Mouse (Mus musculus): ENCODE measurements around the gene Gm19668. TPM values are rescaled to one million over a fixed set of nuclear protein-coding genes. Genes with fewer than 3 reads are reported as not detected.
"Not testable (repeated sequence)": the region's sequence is repeated elsewhere in the genome, so short reads cannot be mapped to it uniquely, and the experiment has no call there.

Gm19668 gene
- total and polyA plus RNA-seq, 2 experiments, result not detected

DNA sequence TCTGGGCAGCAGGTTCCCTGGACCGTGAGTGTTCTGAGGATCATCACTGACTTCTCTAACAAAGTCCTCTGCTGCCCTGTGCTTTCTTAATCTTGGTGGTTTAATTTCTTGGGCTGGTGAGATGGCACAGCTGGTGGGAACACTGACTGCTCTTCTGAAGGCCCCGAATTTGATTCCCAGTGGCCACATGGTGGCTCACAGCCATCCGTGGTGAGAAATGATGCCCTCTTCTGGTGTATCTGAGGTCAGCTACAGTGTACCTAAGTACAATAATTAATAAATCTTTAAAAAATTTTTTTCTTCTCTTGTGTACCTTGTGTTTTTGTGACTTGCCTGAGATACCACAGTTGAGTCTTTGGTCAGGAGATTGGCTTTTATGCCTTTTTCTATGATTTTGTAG, 46.6 kb downstream of the Gm19668 start:
- not testable (repeated sequence) for H3K27ac ChIP-seq (replicated peaks; ENCODE audit: insufficient read depth, low read depth, low read length); H3K9ac ChIP-seq (ENCODE audit: low read depth, low read length); H3K4me3 ChIP-seq (ENCODE audit: insufficient read depth, low read depth, low read length); DNase-seq (ENCODE audit: extremely low read depth, low read depth, low spot score); H3K4me1 ChIP-seq (ENCODE audit: control insufficient read depth, insufficient read depth, low read length); H3K79me2 ChIP-seq (ENCODE audit: control insufficient read depth, insufficient read depth, low read length); H3K36me3 ChIP-seq (ENCODE audit: control insufficient read depth, insufficient read depth, low read length); H3K27me3 ChIP-seq (ENCODE audit: control insufficient read depth, insufficient read depth, low read length)
- TF ChIP-seq CTCF (IDR thresholded peaks at IDR 0.05; ENCODE audit: low read depth, low read length), result peak; percentile 20; the same call in 1 of the 2 replicates
- WGBS, result 67% methylated on average over 3 of the region's 3 CpGs

DNA sequence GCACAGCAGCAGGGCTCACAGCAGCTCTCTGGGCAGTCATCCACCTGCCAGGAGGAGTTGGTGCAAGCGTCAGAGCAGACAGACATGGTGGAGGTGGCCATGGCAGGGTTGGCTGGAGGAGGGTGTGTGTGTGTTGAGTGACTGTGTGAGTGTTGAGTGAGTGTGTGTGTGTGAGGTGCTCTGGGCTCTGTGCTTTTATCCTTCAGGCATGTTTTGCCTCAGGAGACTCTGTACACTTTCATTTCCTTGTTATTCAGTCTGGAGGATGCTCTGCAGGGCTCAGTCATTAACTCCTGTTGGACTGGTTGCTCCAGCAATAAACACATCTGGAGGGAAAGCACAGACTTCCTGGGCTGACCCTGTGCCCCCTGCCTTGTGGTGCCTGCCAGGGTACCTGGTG, 47.7 kb downstream of the Gm19668 start, which contains the start of gene Gm9736:
TSS of gene Gm9736 (minus strand) at position 101 of the 400 bp plus-strand sequence.
- WGBS, result 67% methylated on average over 1 of the region's 1 CpGs
- not testable (repeated sequence) for H3K27ac ChIP-seq (replicated peaks; ENCODE audit: insufficient read depth, low read depth, low read length); H3K4me1 ChIP-seq (ENCODE audit: control insufficient read depth, insufficient read depth, low read length); H3K27me3 ChIP-seq (ENCODE audit: control insufficient read depth, insufficient read depth, low read length); H3K36me3 ChIP-seq (ENCODE audit: control insufficient read depth, insufficient read depth, low read length); DNase-seq (ENCODE audit: extremely low read depth, low read depth, low spot score); H3K9ac ChIP-seq (ENCODE audit: low read depth, low read length); H3K79me2 ChIP-seq (ENCODE audit: control insufficient read depth, insufficient read depth, low read length); H3K4me3 ChIP-seq (ENCODE audit: insufficient read depth, low read depth, low read length)

DNA sequence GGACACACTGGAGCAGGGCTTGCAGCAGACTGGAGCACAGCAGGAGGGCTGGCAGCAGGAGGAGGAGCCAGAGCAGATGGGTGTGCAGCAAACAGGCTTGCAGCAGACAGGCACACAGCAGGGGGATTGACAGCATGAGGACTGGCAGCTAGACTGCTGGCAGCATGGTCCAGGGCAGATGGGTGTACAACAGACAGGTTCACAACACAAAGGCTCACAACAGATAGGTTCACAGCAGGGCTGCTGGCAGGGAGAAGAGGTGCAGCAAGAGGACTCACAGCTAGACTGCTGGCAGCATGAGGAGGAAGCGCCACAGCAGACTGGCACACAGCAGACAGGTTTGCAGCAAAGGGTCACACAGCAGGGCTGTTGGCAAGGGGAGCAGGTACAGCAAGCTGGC, 48.2 kb downstream of the Gm19668 start:
- H3K9ac ChIP-seq (ENCODE audit: low read depth, low read length); H3K4me1 ChIP-seq (ENCODE audit: control insufficient read depth, insufficient read depth, low read length); H3K27ac ChIP-seq (replicated peaks; ENCODE audit: insufficient read depth, low read depth, low read length); H3K27me3 ChIP-seq (ENCODE audit: control insufficient read depth, insufficient read depth, low read length); H3K79me2 ChIP-seq (ENCODE audit: control insufficient read depth, insufficient read depth, low read length); H3K36me3 ChIP-seq (ENCODE audit: control insufficient read depth, insufficient read depth, low read length); H3K4me3 ChIP-seq (ENCODE audit: insufficient read depth, low read depth, low read length): not testable (repeated sequence)
- peak; percentile 5 for DNase-seq (ENCODE audit: extremely low read depth, low read depth, low spot score)
- 58% methylated on average over 1 of the region's 1 CpGs for WGBS

Other genes starting within 250 kb of the Gm19668 start
Only the 30 nearest of the 33 such genes appear.
- gene Sumo3, start 193.0 kb downstream of the Gm19668 start, total RNA-seq (2014; rRNA removed), result 59.6 and 108 TPM in 2 replicates
- gene Sumo3, start 193.0 kb downstream of the Gm19668 start, polyA plus RNA-seq (2012; rRNA removed), result 170 and 226 TPM in 2 replicates
- gene Gm49325, start 192.9 kb downstream of the Gm19668 start, total RNA-seq (2014; rRNA removed), result 0.47 TPM in 1 of 2 replicates, not detected in the other
- gene Gm49325, start 192.9 kb downstream of the Gm19668 start, polyA plus RNA-seq (2012; rRNA removed), result not detected in 2 replicates
- gene Ube2g2, start 176.9 kb downstream of the Gm19668 start, total RNA-seq (2014; rRNA removed), result 21.6 and 22.3 TPM in 2 replicates
- 30.4 and 34.2 TPM in 2 replicates for gene Ube2g2, start 176.9 kb downstream of the Gm19668 start, polyA plus RNA-seq (2012; rRNA removed)
- 0.07 and 0.09 TPM in 2 replicates for gene Tspear, start 112.6 kb downstream of the Gm19668 start, total RNA-seq (2014; rRNA removed)
- gene Tspear, start 112.6 kb downstream of the Gm19668 start, polyA plus RNA-seq (2012; rRNA removed), result 0.12 and 0.50 TPM in 2 replicates
- gene Gm19402, start 108.4 kb downstream of the Gm19668 start, total RNA-seq (2014; rRNA removed), result not detected in 2 replicates
- not detected in 2 replicates for gene Gm19402, start 108.4 kb downstream of the Gm19668 start, polyA plus RNA-seq (2012; rRNA removed)
- not detected in 2 replicates for gene Gm9508, start 101.9 kb downstream of the Gm19668 start, total RNA-seq (2014; rRNA removed)
- not detected in 2 replicates for gene Gm9508, start 101.9 kb downstream of the Gm19668 start, polyA plus RNA-seq (2012; rRNA removed)
- not detected in 2 replicates for gene Gm10272, start 92.5 kb downstream of the Gm19668 start, total RNA-seq (2014; rRNA removed)
- gene Gm10272, start 92.5 kb downstream of the Gm19668 start, polyA plus RNA-seq (2012; rRNA removed), result not detected in 2 replicates
- gene Gm10024, start 87.7 kb downstream of the Gm19668 start, total RNA-seq (2014; rRNA removed), result not detected in 2 replicates
- gene Gm10024, start 87.7 kb downstream of the Gm19668 start, polyA plus RNA-seq (2012; rRNA removed), result not detected in 2 replicates
- not detected in 2 replicates for gene Gm10142, start 83.3 kb downstream of the Gm19668 start, total RNA-seq (2014; rRNA removed)
- gene Gm10142, start 83.3 kb downstream of the Gm19668 start, polyA plus RNA-seq (2012; rRNA removed), result not detected in 2 replicates
- not detected in 2 replicates for gene Krtap12-1, start 78.5 kb downstream of the Gm19668 start, total RNA-seq (2014; rRNA removed)
- gene Krtap12-1, start 78.5 kb downstream of the Gm19668 start, polyA plus RNA-seq (2012; rRNA removed), result not detected in 2 replicates
- gene Gm10100, start 72.6 kb downstream of the Gm19668 start, total RNA-seq (2014; rRNA removed), result not detected in 2 replicates
- not detected in 2 replicates for gene Gm10100, start 72.6 kb downstream of the Gm19668 start, polyA plus RNA-seq (2012; rRNA removed)
- not detected in 2 replicates for gene Gm18596, start 56.5 kb downstream of the Gm19668 start, total RNA-seq (2014; rRNA removed)
- gene Gm18596, start 56.5 kb downstream of the Gm19668 start, polyA plus RNA-seq (2012; rRNA removed), result not detected in 2 replicates
- not detected in 2 replicates for gene Gm9736, start 47.8 kb downstream of the Gm19668 start, total RNA-seq (2014; rRNA removed)
- gene Gm9736, start 47.8 kb downstream of the Gm19668 start, polyA plus RNA-seq (2012; rRNA removed), result not detected in 2 replicates
- not detected in 2 replicates for gene Gm3233, start 39.5 kb downstream of the Gm19668 start, total RNA-seq (2014; rRNA removed)
- not detected in 2 replicates for gene Gm3233, start 39.5 kb downstream of the Gm19668 start, polyA plus RNA-seq (2012; rRNA removed)
- not detected in 2 replicates for gene Gm3238, start 27.8 kb downstream of the Gm19668 start, total RNA-seq (2014; rRNA removed)
- gene Gm3238, start 27.8 kb downstream of the Gm19668 start, polyA plus RNA-seq (2012; rRNA removed), result not detected in 2 replicates
- gene Gm7138, start 22.2 kb downstream of the Gm19668 start, total RNA-seq (2014; rRNA removed), result not detected in 2 replicates
- gene Gm7138, start 22.2 kb downstream of the Gm19668 start, polyA plus RNA-seq (2012; rRNA removed), result not detected in 2 replicates
- not detected in 2 replicates for gene Gm3250, start 16.6 kb downstream of the Gm19668 start, total RNA-seq (2014; rRNA removed)
- not detected in 2 replicates for gene Gm3250, start 16.6 kb downstream of the Gm19668 start, polyA plus RNA-seq (2012; rRNA removed)
- gene Gm7137, start 10.9 kb downstream of the Gm19668 start, total RNA-seq (2014; rRNA removed), result not detected in 2 replicates
- not detected in 2 replicates for gene Gm7137, start 10.9 kb downstream of the Gm19668 start, polyA plus RNA-seq (2012; rRNA removed)
- gene Gm9639, start 4.1 kb downstream of the Gm19668 start, total RNA-seq (2014; rRNA removed), result not detected in 2 replicates
- gene Gm9639, start 4.1 kb downstream of the Gm19668 start, polyA plus RNA-seq (2012; rRNA removed), result not detected in 2 replicates
- not detected in 2 replicates for gene Gm9507, start 12.7 kb upstream of the Gm19668 start, total RNA-seq (2014; rRNA removed)
- not detected in 2 replicates for gene Gm9507, start 12.7 kb upstream of the Gm19668 start, polyA plus RNA-seq (2012; rRNA removed)
- gene Gm2696, start 15.5 kb upstream of the Gm19668 start, total RNA-seq (2014; rRNA removed), result not detected in 2 replicates
- gene Gm2696, start 15.5 kb upstream of the Gm19668 start, polyA plus RNA-seq (2012; rRNA removed), result not detected in 2 replicates
- gene Krtap10-4, start 28.0 kb upstream of the Gm19668 start, total RNA-seq (2014; rRNA removed), result not detected in 2 replicates
- not detected in 2 replicates for gene Krtap10-4, start 28.0 kb upstream of the Gm19668 start, polyA plus RNA-seq (2012; rRNA removed)
- not detected in 2 replicates for gene Krtap10-10, start 36.8 kb upstream of the Gm19668 start, total RNA-seq (2014; rRNA removed)
- not detected in 2 replicates for gene Krtap10-10, start 36.8 kb upstream of the Gm19668 start, polyA plus RNA-seq (2012; rRNA removed)
- gene Gm36176, start 47.7 kb upstream of the Gm19668 start, total RNA-seq (2014; rRNA removed), result not detected in 2 replicates
- gene Gm36176, start 47.7 kb upstream of the Gm19668 start, polyA plus RNA-seq (2012; rRNA removed), result not detected in 2 replicates
- gene Gm10318, start 53.7 kb upstream of the Gm19668 start, total RNA-seq (2014; rRNA removed), result not detected in 2 replicates
- not detected in 2 replicates for gene Gm10318, start 53.7 kb upstream of the Gm19668 start, polyA plus RNA-seq (2012; rRNA removed)
- gene Gm3285, start 62.8 kb upstream of the Gm19668 start, total RNA-seq (2014; rRNA removed), result not detected in 2 replicates
- gene Gm3285, start 62.8 kb upstream of the Gm19668 start, polyA plus RNA-seq (2012; rRNA removed), result not detected in 2 replicates
- gene Lrrc3, start 103.4 kb upstream of the Gm19668 start, total RNA-seq (2014; rRNA removed), result 20.9 and 26.7 TPM in 2 replicates
- 57.0 and 64.1 TPM in 2 replicates for gene Lrrc3, start 103.4 kb upstream of the Gm19668 start, polyA plus RNA-seq (2012; rRNA removed)
- gene Trpm2, start 171.4 kb upstream of the Gm19668 start, total RNA-seq (2014; rRNA removed), result 3.1 and 4.1 TPM in 2 replicates
- gene Trpm2, start 171.4 kb upstream of the Gm19668 start, polyA plus RNA-seq (2012; rRNA removed), result 2.1 and 3.3 TPM in 2 replicates
- 5.9 and 8.0 TPM in 2 replicates for gene 1810043G02Rik, start 179.4 kb upstream of the Gm19668 start, total RNA-seq (2014; rRNA removed)
- 13.2 and 13.7 TPM in 2 replicates for gene 1810043G02Rik, start 179.4 kb upstream of the Gm19668 start, polyA plus RNA-seq (2012; rRNA removed)
- 17.5 and 21.1 TPM in 2 replicates for gene Pfkl, start 210.9 kb upstream of the Gm19668 start, total RNA-seq (2014; rRNA removed)
- gene Pfkl, start 210.9 kb upstream of the Gm19668 start, polyA plus RNA-seq (2012; rRNA removed), result 38.6 and 46.0 TPM in 2 replicates

Measured in liver, adult 2 months (tissue).